8 mouse cellular contexts compared by ENCODE assay signal in the genomic region with DNA sequence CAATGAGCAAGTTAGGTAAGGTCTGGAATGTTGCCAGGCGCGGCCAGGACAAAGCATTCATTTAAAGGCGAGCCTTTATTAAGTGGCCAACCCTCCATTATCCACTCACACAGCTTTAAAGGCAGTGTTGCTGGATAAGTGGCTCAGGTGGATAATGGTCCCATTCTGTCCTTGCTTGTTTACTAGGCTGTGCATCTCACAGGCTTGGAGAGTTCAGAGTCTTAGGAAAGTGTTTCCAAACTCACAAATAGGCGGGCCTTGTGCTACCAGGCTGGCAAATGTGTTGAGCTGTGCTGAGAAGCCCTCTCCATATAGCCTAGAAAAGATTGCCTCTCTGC.
A peak's percentile ranks its signal among the peaks of the same experiment; 100 is the strongest.
DNase-seq lines count a peak whose midpoint lies in the region; ATAC-seq lines count a peak whose summit lies in the region.

No protein-coding gene starts in this region.

- no peak for ATAC-seq in heart, embryonic 13.5 days (ENCODE audit: extremely low read depth, insufficient number of reproducible peaks, low FRiP score, low TSS enrichment)
- ATAC-seq in lung, embryonic 15.5 days (ENCODE audit: borderline replicate concordance, extremely low read depth, low FRiP score, low TSS enrichment), result no peak
- ATAC-seq in intestine, embryonic 16.5 days, result no peak
- ATAC-seq in hindbrain, embryonic 12.5 days (ENCODE audit: low FRiP score), result no peak

- H3K9me3 ChIP-seq in heart, embryonic 13.5 days, result no peaks in the 10 kb centered on the region
- no peaks in the 10 kb centered on the region for H3K9me3 ChIP-seq in lung, embryonic 15.5 days
- H3K9me3 ChIP-seq in intestine, embryonic 16.5 days (ENCODE audit: control insufficient read depth, low read length), result no peaks in the 10 kb centered on the region
- no peaks in the 10 kb centered on the region for H3K9me3 ChIP-seq in hindbrain, embryonic 12.5 days (replicated peaks)

- H3K4me2 ChIP-seq in heart, embryonic 13.5 days, result peak overlapping the region; percentile 63
- H3K4me2 ChIP-seq in lung, embryonic 15.5 days, result no peak overlapping the region
- H3K4me2 ChIP-seq in intestine, embryonic 16.5 days (ENCODE audit: low read depth, low read length), result no peak overlapping the region
- no peak overlapping the region for H3K4me2 ChIP-seq in hindbrain, embryonic 12.5 days (replicated peaks)

- 38% methylated on average over 4 of the region's 4 CpGs for WGBS in heart, embryonic 13.5 days
- WGBS in lung, embryonic 15.5 days, result 56% methylated on average over 4 of the region's 4 CpGs
- WGBS in intestine, embryonic 16.5 days, result 66% methylated on average over 4 of the region's 4 CpGs
- WGBS in hindbrain, embryonic 12.5 days, result 71% methylated on average over 4 of the region's 4 CpGs

- peaks cover 85% of the 10 kb centered on the region for H3K4me1 ChIP-seq in heart, embryonic 13.5 days
- H3K4me1 ChIP-seq in lung, embryonic 15.5 days, result peaks cover 4% of the 10 kb centered on the region
- H3K4me1 ChIP-seq in intestine, embryonic 16.5 days (ENCODE audit: control insufficient read depth, insufficient read depth, low read length), result no peaks in the 10 kb centered on the region; the same call in 1 of the 2 replicates
- no peaks in the 10 kb centered on the region; the same call in 1 of the 2 replicates for H3K4me1 ChIP-seq in hindbrain, embryonic 12.5 days

- peak overlapping the region; percentile 64 for H3K4me3 ChIP-seq in heart, embryonic 13.5 days
- no peak overlapping the region for H3K4me3 ChIP-seq in lung, embryonic 15.5 days
- no peak overlapping the region for H3K4me3 ChIP-seq in intestine, embryonic 16.5 days (ENCODE audit: low read length)
- H3K4me3 ChIP-seq in hindbrain, embryonic 12.5 days, result no peak overlapping the region

- DNase-seq in heart, adult 11 months, result peak; percentile 93
- DNase-seq in heart, adult 8-10 months (ENCODE audit: low spot score), result no peak
- DNase-seq in NIH3T3 (ENCODE audit: low read depth), result peak; percentile 28
- DNase-seq in B cell, adult 2 months, result no peak

- 0 out of 2 replicates have a peak, but pooled peaks cover 2% of the 10 kb centered on the region for H3K36me3 ChIP-seq in heart, embryonic 13.5 days
- H3K36me3 ChIP-seq in lung, embryonic 15.5 days, result no peaks in the 10 kb centered on the region
- no peaks in the 10 kb centered on the region for H3K36me3 ChIP-seq in intestine, embryonic 16.5 days (ENCODE audit: control insufficient read depth, insufficient read depth, low read length)
- H3K36me3 ChIP-seq in hindbrain, embryonic 12.5 days, result 0 out of 2 replicates have a peak, but pooled peaks cover 5% of the 10 kb centered on the region

- H3K27ac ChIP-seq in heart, embryonic 13.5 days (replicated peaks), result peak overlapping the region; percentile 98
- H3K27ac ChIP-seq in lung, embryonic 15.5 days, result peak overlapping the region; percentile 64; the same call in 1 of the 2 replicates
- no peak overlapping the region for H3K27ac ChIP-seq in intestine, embryonic 16.5 days (ENCODE audit: low read length)
- no peak overlapping the region for H3K27ac ChIP-seq in hindbrain, embryonic 12.5 days

- peak overlapping the region; percentile 90 for H3K9ac ChIP-seq in heart, embryonic 13.5 days
- H3K9ac ChIP-seq in lung, embryonic 15.5 days, result no peak overlapping the region
- H3K9ac ChIP-seq in intestine, embryonic 16.5 days (ENCODE audit: low read depth, low read length), result no peak overlapping the region
- no peak overlapping the region for H3K9ac ChIP-seq in hindbrain, embryonic 12.5 days

- no peaks in the 10 kb centered on the region for H3K27me3 ChIP-seq in heart, embryonic 13.5 days (replicated peaks)
- no peaks in the 10 kb centered on the region for H3K27me3 ChIP-seq in lung, embryonic 15.5 days
- H3K27me3 ChIP-seq in intestine, embryonic 16.5 days (replicated peaks; ENCODE audit: control insufficient read depth, insufficient read depth, low read length), result no peaks in the 10 kb centered on the region
- H3K27me3 ChIP-seq in hindbrain, embryonic 12.5 days, result no peaks in the 10 kb centered on the region

Comparison
In these comparisons a context has a peak if more than half of its experiments do, and no peak if none do; other contexts are left out.
1. DNase-seq: peak in heart, adult 11 months (single experiment) and NIH3T3 (single experiment); none in heart, adult 8-10 months (single experiment) and B cell, adult 2 months (0 of 2).
2. H3K27ac ChIP-seq: peak in heart, embryonic 13.5 days (single experiment) and lung, embryonic 15.5 days (single experiment); none in intestine, embryonic 16.5 days (single experiment) and hindbrain, embryonic 12.5 days (single experiment).